Mouse (Mus musculus): Measurements from ENCODE around the gene Mtor.
A peak's percentile ranks its signal among the peaks of the same experiment; 100 is the strongest.

Gene Mtor

DNA sequence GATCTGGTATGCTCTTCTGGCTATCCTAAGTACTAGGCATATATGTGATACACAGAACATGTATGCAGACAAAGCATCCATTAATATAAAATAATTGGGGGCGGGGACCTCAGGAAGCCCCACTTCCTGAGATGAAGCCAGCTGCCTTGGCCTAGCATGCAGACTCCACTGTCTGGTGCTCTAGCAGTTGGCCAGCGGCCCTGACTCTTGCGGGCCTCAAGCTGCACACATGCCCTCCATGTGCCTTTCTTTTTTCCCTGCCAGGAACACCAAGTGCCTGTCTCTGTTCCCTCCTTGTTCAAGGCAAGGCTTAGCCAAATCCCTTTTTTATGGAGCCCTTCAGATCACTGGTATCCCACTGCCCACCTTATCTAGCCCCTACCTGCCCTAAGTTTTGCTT, 87.5 kb downstream of the Mtor start:
- no peak for DNase-seq

GRCm38 (mm10) chr4:148549106-148549505, 100.7 kb downstream of the Mtor start:
- no peak for DNase-seq

GRCm38 (mm10) chr4:148557766-148558165, 109.4 kb downstream of the Mtor start:
- DNase-seq: no peak

GRCm38 (mm10) chr4:148558297-148559000, 110.0 kb downstream of the Mtor start, which contains the start of gene Exosc10:
Gene Exosc10 (plus strand): TSS chr4:148558429.
- DNase-seq: peak; percentile 83

DNA sequence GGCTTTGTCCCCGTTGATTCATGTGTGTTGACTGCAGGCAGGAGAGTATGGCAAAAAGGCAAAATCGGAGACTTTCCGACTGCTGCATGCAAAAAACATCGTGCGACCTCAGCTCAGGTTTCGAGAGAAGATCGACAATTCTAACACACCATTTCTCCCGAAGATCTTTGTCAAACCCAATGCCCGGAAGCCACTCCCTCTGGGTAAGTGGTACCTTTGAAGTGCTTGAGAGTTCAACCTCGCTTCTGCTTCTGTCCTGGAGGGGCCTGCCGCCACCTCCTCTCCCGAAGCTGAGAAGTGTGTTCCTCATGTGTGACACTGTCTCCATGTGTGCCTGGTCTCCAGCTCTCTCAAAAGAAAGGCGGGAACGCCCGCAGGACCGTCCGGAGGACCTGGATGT, 114.3 kb downstream of the Mtor start:
- DNase-seq: no peak

- no peak for DNase-seq
Observed at GRCm38 (mm10) chr4:148563595-148563994, 115.2 kb downstream of the Mtor start.

- DNase-seq: no peak
Observed at GRCm38 (mm10) chr4:148570138-148570537, 121.7 kb downstream of the Mtor start.

- DNase-seq: no peak
Observed at GRCm38 (mm10) chr4:148570693-148571295, 122.4 kb downstream of the Mtor start.

DNA sequence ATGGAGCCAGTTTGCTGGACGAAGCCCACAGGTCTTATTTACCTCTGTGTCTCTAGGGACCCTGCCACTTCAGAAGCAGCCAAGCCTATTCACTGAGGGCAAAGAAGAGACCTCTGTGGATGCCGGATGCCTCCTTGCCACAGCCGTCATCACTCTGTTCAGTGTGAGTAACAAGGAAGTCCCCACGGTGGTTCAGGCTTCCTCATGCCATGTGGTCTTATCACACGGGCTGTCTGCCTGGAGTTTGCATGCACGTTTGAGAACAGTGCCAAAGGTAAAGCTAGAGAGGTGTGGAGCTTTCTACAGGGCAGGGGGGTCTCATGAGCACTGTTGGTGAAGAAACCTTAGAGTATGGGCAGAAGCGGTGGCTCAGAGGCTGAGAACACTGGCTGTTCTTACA, 124.8 kb downstream of the Mtor start:
- DNase-seq: no peak

DNA sequence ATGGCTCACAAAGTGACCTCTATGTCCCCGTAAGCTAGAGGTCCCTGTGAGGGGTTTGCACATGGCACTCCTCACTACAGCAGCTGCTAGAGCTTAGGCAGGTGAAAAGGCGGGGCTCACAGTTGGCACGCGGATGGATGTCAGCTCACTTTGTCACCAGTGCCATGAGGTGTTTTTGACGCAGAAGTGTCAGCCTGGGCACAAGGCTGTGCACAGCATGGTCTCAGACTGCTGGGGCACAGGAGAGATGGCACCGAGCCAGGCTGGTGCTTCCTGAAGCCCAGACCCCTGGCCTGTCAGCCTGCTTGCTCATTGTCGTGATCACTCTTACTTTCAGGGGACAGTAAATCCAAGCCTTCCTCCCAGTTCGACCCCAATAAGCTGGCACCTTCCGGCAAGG, 132.4 kb downstream of the Mtor start:
- DNase-seq: peak; percentile 45

DNA sequence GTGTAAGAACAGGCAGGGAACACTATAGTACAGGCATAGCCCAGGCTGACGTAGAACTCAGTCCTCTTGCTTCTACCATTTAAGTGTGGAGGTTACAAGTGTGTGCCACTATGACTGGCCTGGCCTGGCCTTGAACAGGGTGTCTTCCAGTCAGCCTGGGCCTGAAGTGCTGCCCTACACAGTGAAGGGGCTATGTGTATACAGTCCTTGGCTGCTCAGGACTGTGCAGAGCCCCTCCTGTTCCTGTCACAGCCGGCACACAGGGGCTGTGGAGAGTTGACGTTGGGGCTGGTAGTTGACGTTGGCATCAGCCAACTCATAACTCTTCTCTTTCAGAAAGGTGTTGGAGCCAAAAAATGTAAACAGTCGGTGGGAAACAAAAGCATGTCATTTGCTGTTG, 133.0 kb downstream of the Mtor start:
- no peak for DNase-seq

- no peak for DNase-seq
Observed at GRCm38 (mm10) chr4:148583257-148583656, 134.8 kb downstream of the Mtor start.

- no peak for DNase-seq
Observed at GRCm38 (mm10) chr4:148586648-148587047, 138.2 kb downstream of the Mtor start.

DNA sequence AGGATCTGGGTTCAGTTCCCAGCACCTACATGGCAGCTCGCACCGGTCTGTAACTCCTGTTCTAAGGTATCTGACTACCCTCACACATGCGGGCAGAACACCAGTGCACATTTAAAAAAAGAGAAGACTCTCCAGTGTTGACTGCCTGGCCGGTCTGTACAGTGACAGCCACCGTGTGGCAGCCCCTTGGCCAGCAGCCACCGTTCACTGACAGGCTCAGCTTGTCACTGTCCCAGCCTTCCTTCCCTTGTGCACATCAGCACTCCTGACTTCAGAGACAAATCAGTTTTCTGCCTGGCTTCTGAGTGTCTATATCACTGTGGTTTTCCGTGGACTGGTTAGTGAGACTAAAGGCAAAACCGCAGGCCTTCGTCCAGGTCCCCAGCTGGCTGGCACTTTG, 140.4 kb downstream of the Mtor start:
- DNase-seq: no peak

GRCm38 (mm10) chr4:148589565-148589964, 141.2 kb downstream of the Mtor start:
- DNase-seq: peak; percentile 35

DNA sequence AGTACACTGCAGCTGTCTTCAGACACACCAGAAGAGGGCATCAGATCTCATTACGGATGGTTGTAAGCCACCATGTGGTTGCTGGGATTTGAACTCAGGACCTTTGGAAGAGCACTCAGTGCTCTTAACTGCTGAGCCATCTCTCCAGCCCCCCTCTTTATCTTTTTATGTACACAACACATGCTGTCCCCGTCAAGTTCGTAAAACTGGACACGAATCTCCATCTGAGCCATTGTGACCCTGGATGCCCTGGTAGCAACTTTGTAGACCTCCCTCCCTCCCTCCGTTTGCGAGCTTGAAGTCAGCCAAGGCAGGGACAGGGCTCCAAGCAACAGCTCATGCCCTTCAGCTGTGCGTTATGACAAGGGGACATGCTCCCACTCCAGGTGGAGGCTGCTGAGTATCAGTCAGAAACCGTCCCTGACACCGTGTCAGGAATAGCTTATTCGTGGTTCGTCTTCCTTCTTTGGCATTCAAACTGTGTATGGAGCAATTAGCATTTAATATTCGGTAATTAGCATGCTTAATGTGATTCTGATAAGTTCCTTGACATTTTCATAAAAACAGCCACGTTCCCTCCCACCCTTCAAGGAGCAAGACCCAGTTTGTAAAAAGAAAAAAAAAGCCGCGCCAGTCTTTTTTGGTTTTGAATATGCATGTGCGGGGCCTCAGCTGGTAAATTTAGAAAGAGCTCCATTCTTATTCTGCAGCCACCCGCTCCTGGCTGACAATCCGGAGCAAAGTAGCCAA, 142.2 kb downstream of the Mtor start:
- no peak for DNase-seq

DNA sequence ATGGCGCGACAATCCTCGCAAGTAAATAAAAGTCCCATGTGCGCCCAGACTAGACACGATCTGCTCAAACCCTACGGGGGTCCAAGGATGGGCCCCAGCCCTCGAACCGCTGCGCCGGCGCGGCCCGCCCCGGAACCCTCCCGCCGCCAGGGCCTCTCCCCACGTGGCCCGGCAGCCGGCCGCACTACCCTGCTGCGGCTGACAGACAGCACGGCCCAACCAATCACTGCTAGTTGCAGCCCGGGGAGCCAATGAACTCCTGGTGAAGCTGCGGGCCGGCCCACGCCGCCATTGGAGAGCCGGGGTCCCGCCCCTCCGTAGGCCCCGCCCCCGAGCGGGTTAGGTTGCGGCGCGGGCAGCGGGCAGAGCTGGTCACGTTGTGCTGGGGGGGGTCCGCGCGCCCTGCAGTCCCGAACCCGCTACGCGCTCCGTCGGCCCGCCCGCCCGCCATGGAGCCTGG, 142.8 kb downstream of the Mtor start, which contains the start of gene Srm:
Gene Srm (plus strand): TSS at position 333 of the 460 bp plus-strand sequence.
- DNase-seq: peak; percentile 98

DNA sequence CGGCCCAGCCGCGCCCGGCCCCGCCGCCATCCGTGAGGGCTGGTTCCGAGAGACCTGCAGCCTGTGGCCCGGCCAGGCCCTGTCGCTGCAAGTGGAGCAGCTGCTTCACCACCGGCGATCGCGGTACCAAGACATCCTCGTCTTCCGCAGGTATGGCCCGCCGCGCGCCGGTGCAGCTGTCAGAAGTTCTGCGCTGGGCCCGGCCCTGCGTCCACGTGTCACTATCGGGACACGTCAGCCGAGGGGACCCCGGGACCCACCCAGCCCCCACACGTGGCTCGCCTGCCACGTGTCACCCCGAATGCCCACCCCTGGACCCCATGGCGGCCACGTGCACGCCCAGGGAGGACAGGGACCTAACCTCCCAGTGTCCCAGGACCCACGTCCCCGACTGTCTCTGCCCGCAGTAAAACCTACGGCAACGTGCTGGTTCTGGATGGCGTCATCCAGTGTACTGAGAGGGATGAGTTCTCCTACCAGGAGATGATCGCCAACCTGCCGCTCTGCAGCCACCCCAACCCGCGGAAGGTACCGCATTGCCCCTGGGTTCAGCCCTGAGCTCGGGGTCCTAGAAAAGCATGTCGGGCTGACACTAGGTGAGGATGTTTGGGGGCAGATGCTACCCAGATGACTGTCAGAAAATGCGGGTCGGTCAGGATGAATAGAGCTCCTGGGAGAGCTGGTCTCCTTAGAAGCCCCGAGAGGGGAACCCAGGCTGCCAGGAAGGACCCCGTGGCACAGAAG, 143.4 kb downstream of the Mtor start:
- DNase-seq: peak; percentile 43

DNA sequence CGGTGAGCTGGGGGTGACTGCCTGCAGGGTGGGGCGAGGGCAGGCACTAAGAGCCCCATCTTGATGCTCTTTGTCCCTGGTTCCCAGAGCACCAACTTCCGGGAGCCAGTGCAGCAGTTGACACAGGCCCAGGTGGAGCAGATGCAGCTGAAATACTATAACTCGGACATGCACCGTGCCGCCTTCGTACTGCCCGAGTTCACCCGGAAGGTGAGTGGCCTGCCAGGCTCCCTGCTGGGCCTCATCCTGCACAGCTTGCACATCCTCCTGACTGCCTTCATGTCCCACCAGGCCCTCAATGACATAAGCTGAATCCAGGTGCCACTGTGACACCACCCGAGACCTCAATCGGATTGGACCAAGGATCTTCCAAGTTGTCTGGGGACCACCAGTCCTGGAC, 145.6 kb downstream of the Mtor start:
- DNase-seq: peak; percentile 54

- DNase-seq: no peak
Observed at GRCm38 (mm10) chr4:148595916-148596315, 147.5 kb downstream of the Mtor start.

DNA sequence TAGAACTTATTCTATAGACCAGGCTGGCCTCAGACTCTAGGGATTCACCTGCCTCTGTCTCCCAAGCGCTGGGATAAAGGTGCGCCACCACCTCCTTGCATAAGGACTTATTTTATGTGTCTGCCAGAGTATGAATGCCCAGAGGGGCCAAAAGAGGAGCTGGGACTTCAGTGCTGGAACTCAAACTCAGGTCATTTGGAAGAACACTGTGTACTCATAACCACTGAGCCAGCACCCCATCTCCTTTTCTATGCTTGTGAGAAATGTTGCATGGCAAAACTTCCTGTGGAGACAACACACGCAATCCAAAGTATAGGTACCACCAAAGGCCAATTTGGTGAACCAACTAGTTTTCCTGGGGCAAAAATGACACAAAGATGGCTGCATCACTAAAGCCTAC, 148.3 kb downstream of the Mtor start:
- DNase-seq: no peak

GRCm38 (mm10) chr4:148598826-148599225, 150.4 kb downstream of the Mtor start:
- no peak for DNase-seq

- no peak for DNase-seq
Observed at GRCm38 (mm10) chr4:148600316-148600715, 151.9 kb downstream of the Mtor start.
